Mouse (Mus musculus) spleen, adult 2 months (tissue): ENCODE data around the gene Plcb1.

Experiments used
- CTCF ChIP-seq: fragments of 200-500 bp; IDR thresholded peaks from 2 replicates; pipeline ENCODE4 v1.5.1; 2011; ENCODE audit warnings: mild to moderate bottlenecking, inconsistent platforms; ENCODE audit not compliant: insufficient read depth, insufficient read length, insufficient replicate concordance; ENCODE audit errors: extremely low read depth
- POLR2A ChIP-seq: fragments of 200-500 bp; IDR thresholded peaks from 2 replicates; pipeline ENCODE4 v1.6.1; 2011; ENCODE audit warnings: low read depth, low read length, inconsistent platforms

GRCm38 (mm10) chr2:135048791-135049190 is 262.9 kb downstream of the Plcb1 start:
- TF ChIP-seq CTCF (no peak), POLR2A (no peak)
